Mouse (Mus musculus): ENCODE measurements around the gene Mrps27.

DNA sequence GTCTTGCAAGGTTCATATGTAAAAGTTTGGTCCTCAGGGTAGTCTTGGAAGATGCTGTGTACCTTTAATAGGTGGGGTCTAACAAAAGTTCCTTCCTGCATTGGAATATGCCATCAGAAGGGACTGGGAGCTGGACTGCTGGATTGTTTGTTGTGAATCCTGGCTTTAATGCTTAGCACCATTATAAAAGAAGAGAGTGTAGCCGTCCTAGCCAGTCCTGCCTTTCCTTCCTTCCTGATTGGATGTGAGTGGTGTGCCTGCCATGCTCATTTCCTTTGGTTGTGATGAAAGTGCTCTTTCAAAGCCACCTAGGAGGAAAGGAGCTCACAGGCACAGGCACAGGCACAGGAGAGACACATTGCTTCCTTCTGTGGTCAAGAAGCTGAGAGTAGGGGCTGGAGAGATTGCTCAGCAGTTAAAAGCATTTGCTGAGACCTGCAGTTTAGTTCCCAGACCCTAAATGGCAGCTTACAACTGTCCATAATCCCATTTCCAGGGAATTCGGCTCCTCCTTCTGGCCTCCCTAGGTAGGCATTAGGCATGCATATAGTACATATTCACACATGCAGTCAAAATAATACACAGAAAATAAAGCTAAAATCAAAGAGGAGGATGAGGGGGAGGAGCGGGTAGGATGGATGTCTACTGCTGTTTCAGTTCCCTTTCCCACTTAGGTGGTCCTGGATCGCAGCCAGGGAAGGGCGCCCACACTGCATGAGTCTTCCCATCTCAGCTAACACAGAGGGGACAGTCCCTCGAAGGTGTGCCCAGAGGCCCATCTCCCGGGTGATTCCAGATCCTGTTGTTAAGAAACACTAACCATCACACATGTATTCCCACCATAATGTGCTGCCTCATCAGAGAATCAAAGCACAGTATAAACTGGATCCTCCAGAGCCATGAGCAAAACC is 43.6 kb downstream of the Mrps27 start:
- no peak for TF ChIP-seq POLR2A (IDR thresholded peaks at IDR 0.05; ENCODE audit: borderline replicate concordance, extremely low read depth, low read depth, low read length)
- TF ChIP-seq CTCF (IDR thresholded peaks at IDR 0.05; ENCODE audit: insufficient read depth, low read length), result no peak

Data from lung, adult 2 months (tissue).